Mouse (Mus musculus) kidney, embryonic 15.5 days (tissue): ENCODE data around the gene Polr3b. TPM values are rescaled to one million over a fixed set of nuclear protein-coding genes. Genes with fewer than 3 reads are reported as not detected.

Experiments used
- ATAC-seq: fragments of 200-750 bp; cut with Nextera tagmentation; replicated peaks from 2 replicates; pipeline ENCODE4 v1.8.0; 2017; ENCODE audit warnings: moderate TSS enrichment; ENCODE audit not compliant: low FRiP score
- H3K27ac ChIP-seq: fragments of 300-500 bp; sonication (generic); 2 replicates; pipeline ENCODE4 v1.5.1; 2015; ENCODE audit warnings: mild to moderate bottlenecking, inconsistent platforms
- H3K27me3 ChIP-seq: fragments of 300-500 bp; sonication (generic); 2 replicates; pipeline ENCODE4 v1.6.1; 2015; ENCODE audit warnings: inconsistent platforms
- H3K36me3 ChIP-seq: fragments of 300-500 bp; sonication (generic); 2 replicates; pipeline ENCODE4 v1.6.1; 2015; ENCODE audit warnings: inconsistent platforms
- H3K4me1 ChIP-seq: fragments of 300-500 bp; sonication (generic); 2 replicates; pipeline ENCODE4 v1.6.1; 2015; ENCODE audit warnings: inconsistent platforms
- H3K4me2 ChIP-seq: fragments of 300-500 bp; sonication (generic); 2 replicates; pipeline ENCODE4 v1.6.1; 2015; ENCODE audit warnings: moderate library complexity, mild to moderate bottlenecking, inconsistent platforms
- H3K4me3 ChIP-seq: fragments of 300-500 bp; sonication (generic); replicated peaks from 2 replicates; pipeline ENCODE4 v1.5.1; 2015; ENCODE audit warnings: mild to moderate bottlenecking, inconsistent platforms
- H3K9ac ChIP-seq: fragments of 300-500 bp; sonication (generic); 2 replicates; pipeline ENCODE4 v1.6.1; 2015; ENCODE audit warnings: mild to moderate bottlenecking, inconsistent platforms
- H3K9me3 ChIP-seq: fragments of 300-500 bp; sonication (generic); replicated peaks from 2 replicates; pipeline ENCODE4 v1.6.1; 2016; ENCODE audit warnings: inconsistent platforms
- WGBS: fragments of 180-500 bp; shearing (Covaris S2); methylation state at CpG from one replicate; pipeline ENCODE4 v1.1.7; 2015; ENCODE audit warnings: mixed read lengths; 5-methylcytosine and 5-hydroxymethylcytosine counted together
- polyA plus RNA-seq: library from polyadenylated mRNA; unstranded; fragments of >200 nt; fragmentation: Nextera tagmentation; extraction: Ambion mirVana; gene quantifications from 2 replicates; pipeline ENCODE4 v1.2.1, GENCODE M21; 2015

Polr3b gene
- polyA plus RNA-seq, 1 experiment from 2014 or later = 18.5 TPM

DNA sequence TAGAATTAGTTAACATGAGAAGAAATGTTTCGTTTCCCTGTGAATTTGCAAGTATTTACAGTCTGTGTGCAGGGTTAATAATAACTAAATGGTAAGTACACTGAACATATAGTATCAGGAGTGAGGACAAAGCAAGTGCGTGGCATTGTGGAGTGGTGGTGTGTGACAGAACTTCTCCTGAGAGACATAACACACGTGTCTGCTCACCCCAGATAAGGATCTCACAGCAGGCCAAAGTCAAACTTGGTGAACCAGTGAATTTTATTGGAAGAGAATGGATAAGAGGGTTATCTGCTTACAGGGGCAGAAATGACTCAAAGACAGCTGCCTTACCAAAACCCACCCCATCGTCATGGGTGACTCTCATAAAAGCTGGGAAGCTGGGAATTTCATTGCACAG is 26.8 kb downstream of the Polr3b start:
- H3K4me1 ChIP-seq = no peaks in the 10 kb centered on the region
- no peaks in the 10 kb centered on the region for H3K9me3 ChIP-seq
- H3K27ac ChIP-seq = no peak overlapping the region
- H3K4me3 ChIP-seq = no peak overlapping the region
- WGBS = 74% methylated on average over 4 of the region's 4 CpGs
- peaks cover 52% of the 10 kb centered on the region for H3K36me3 ChIP-seq
- no peaks in the 10 kb centered on the region for H3K27me3 ChIP-seq
- ATAC-seq = no peak
- H3K4me2 ChIP-seq = no peak overlapping the region
- H3K9ac ChIP-seq = no peak overlapping the region

GRCm38 (mm10) chr10:84654029-84654428 is 31.9 kb downstream of the Polr3b start:
- Histone ChIP-seq H3K9ac (no peak overlapping the region), H3K4me1 (peaks cover 7% of the 10 kb centered on the region), H3K36me3 (peaks cover 27% of the 10 kb centered on the region), H3K9me3 (no peaks in the 10 kb centered on the region), H3K27ac (no peak overlapping the region), H3K4me2 (no peak overlapping the region), H3K4me3 (no peak overlapping the region), H3K27me3 (no peaks in the 10 kb centered on the region)
- no peak for ATAC-seq
- WGBS = 72% methylated on average over 4 of the region's 4 CpGs

GRCm38 (mm10) chr10:84654731-84655130 is 32.6 kb downstream of the Polr3b start:
- Histone ChIP-seq H3K27me3 (no peaks in the 10 kb centered on the region), H3K36me3 (peaks cover 22% of the 10 kb centered on the region), H3K9ac (no peak overlapping the region), H3K4me3 (no peak overlapping the region), H3K4me2 (no peak overlapping the region), H3K4me1 (peaks cover 11% of the 10 kb centered on the region), H3K27ac (no peak overlapping the region), H3K9me3 (no peaks in the 10 kb centered on the region)
- WGBS = 91% methylated on average over 4 of the region's 4 CpGs
- no peak for ATAC-seq

GRCm38 (mm10) chr10:84656618-84657017 is 34.5 kb downstream of the Polr3b start:
- H3K36me3 ChIP-seq = peaks cover 30% of the 10 kb centered on the region
- H3K4me3 ChIP-seq = no peak overlapping the region
- H3K27ac ChIP-seq = no peak overlapping the region
- H3K4me1 ChIP-seq = peaks cover 11% of the 10 kb centered on the region
- ATAC-seq = no peak
- no peak overlapping the region for H3K4me2 ChIP-seq
- WGBS = 73% methylated on average over 4 of the region's 4 CpGs
- H3K9ac ChIP-seq = no peak overlapping the region
- H3K9me3 ChIP-seq = no peaks in the 10 kb centered on the region
- no peaks in the 10 kb centered on the region for H3K27me3 ChIP-seq

GRCm38 (mm10) chr10:84657437-84658087 is 35.5 kb downstream of the Polr3b start:
- WGBS = 62% methylated on average over 6 of the region's 6 CpGs
- H3K36me3 ChIP-seq = peaks cover 34% of the 10 kb centered on the region
- ATAC-seq = no peak
- H3K27ac ChIP-seq = peak overlapping the region; percentile 61; the same call in 1 of the 2 replicates
- no peaks in the 10 kb centered on the region for H3K9me3 ChIP-seq
- no peak overlapping the region for H3K4me3 ChIP-seq
- no peak overlapping the region for H3K4me2 ChIP-seq
- H3K27me3 ChIP-seq = no peaks in the 10 kb centered on the region
- peaks cover 11% of the 10 kb centered on the region for H3K4me1 ChIP-seq
- no peak overlapping the region for H3K9ac ChIP-seq

- H3K9me3 ChIP-seq = no peaks in the 10 kb centered on the region
- WGBS = 46% methylated on average over 18 of the region's 18 CpGs
- H3K4me3 ChIP-seq = no peak overlapping the region
- H3K27me3 ChIP-seq = no peaks in the 10 kb centered on the region
- peaks cover 11% of the 10 kb centered on the region for H3K4me1 ChIP-seq
- no peak overlapping the region for H3K4me2 ChIP-seq
- peak overlapping the region; percentile 61 for H3K27ac ChIP-seq
- no peak overlapping the region for H3K9ac ChIP-seq
- ATAC-seq = no peak
- H3K36me3 ChIP-seq = peaks cover 27% of the 10 kb centered on the region
Measured at GRCm38 (mm10) chr10:84658088-84658848, 36.2 kb downstream of the Polr3b start.

GRCm38 (mm10) chr10:84659281-84659680 is 37.2 kb downstream of the Polr3b start:
- Histone ChIP-seq H3K9ac (no peak overlapping the region), H3K4me1 (peaks cover 11% of the 10 kb centered on the region), H3K4me3 (no peak overlapping the region), H3K9me3 (no peaks in the 10 kb centered on the region), H3K27me3 (no peaks in the 10 kb centered on the region), H3K4me2 (no peak overlapping the region), H3K27ac (peak overlapping the region; percentile 22; the same call in 1 of the 2 replicates), H3K36me3 (peaks cover 23% of the 10 kb centered on the region)
- 87% methylated on average over 3 of the region's 3 CpGs for WGBS
- no peak for ATAC-seq

GRCm38 (mm10) chr10:84662138-84662537 is 40.0 kb downstream of the Polr3b start:
- Histone ChIP-seq H3K9ac (no peak overlapping the region), H3K36me3 (peaks cover 29% of the 10 kb centered on the region), H3K27me3 (no peaks in the 10 kb centered on the region), H3K4me1 (peaks cover 11% of the 10 kb centered on the region), H3K4me2 (no peak overlapping the region), H3K27ac (no peak overlapping the region), H3K4me3 (no peak overlapping the region), H3K9me3 (no peaks in the 10 kb centered on the region)
- no peak for ATAC-seq
- WGBS = 96% methylated on average over 6 of the region's 6 CpGs

- H3K27ac ChIP-seq = no peak overlapping the region
- no peaks in the 10 kb centered on the region for H3K27me3 ChIP-seq
- H3K36me3 ChIP-seq = peaks cover 39% of the 10 kb centered on the region
- 0 out of 2 replicates have a peak, but pooled peaks have one; percentile 49 for ATAC-seq
- WGBS = 34% methylated on average over 3 of the region's 3 CpGs
- H3K9me3 ChIP-seq = no peaks in the 10 kb centered on the region
- no peak overlapping the region for H3K4me2 ChIP-seq
- no peak overlapping the region for H3K4me3 ChIP-seq
- no peaks in the 10 kb centered on the region for H3K4me1 ChIP-seq
- H3K9ac ChIP-seq = no peak overlapping the region
Measured at GRCm38 (mm10) chr10:84665713-84666260, 43.7 kb downstream of the Polr3b start.

DNA sequence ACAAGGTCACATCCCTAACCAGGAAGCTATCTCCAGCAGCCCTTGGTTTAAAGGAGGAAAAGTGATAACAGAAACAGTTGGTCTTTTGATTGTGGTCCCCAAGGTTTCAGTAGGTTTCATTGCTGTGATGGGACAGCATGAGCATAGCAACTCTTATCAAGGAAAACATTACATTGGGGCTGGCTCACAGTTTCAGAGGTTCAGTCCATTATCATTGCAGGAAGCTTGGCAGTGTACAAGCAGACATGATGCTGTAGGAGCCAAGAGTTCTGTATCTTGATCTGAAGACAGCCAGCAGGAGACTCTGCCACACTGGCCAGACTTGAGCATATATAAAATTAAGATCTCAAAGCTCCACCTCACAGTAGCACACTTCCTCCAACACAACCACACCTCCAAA is 53.6 kb downstream of the Polr3b start:
- no peak for ATAC-seq
- Histone ChIP-seq H3K9me3 (no peaks in the 10 kb centered on the region), H3K27me3 (no peaks in the 10 kb centered on the region), H3K27ac (no peak overlapping the region), H3K4me3 (no peak overlapping the region), H3K9ac (no peak overlapping the region), H3K4me2 (no peak overlapping the region), H3K4me1 (no peaks in the 10 kb centered on the region), H3K36me3 (peaks cover 76% of the 10 kb centered on the region)

- WGBS = 88% methylated on average over 8 of the region's 8 CpGs
- no peak overlapping the region for H3K4me3 ChIP-seq
- no peaks in the 10 kb centered on the region for H3K27me3 ChIP-seq
- no peak overlapping the region for H3K4me2 ChIP-seq
- H3K4me1 ChIP-seq = no peaks in the 10 kb centered on the region
- ATAC-seq = no peak
- H3K36me3 ChIP-seq = peaks cover 72% of the 10 kb centered on the region
- H3K9me3 ChIP-seq = no peaks in the 10 kb centered on the region
- no peak overlapping the region for H3K27ac ChIP-seq
- H3K9ac ChIP-seq = no peak overlapping the region
Measured at GRCm38 (mm10) chr10:84676511-84676910, 54.4 kb downstream of the Polr3b start.

DNA sequence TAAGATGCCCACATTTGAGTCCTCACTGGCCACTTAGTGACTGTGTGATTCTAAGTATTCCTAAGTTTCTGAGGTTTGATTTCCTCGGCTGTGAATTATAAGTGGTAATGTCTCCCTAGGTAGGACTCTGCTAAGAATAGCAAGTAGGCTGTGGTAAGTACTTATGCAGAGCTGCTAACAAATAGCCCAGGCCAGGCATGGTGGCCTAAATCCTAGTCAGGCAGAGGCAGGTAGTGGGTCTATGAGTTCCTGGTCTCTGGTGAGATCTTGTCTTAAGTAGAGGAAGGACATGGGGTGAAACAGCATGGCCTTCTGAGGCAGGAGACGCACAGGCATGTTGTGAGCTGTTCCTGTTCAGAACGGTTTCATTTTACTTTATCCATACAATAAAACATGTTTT is 55.8 kb downstream of the Polr3b start:
- Histone ChIP-seq H3K4me3 (no peak overlapping the region), H3K4me2 (no peak overlapping the region), H3K9me3 (no peaks in the 10 kb centered on the region), H3K9ac (no peak overlapping the region), H3K4me1 (no peaks in the 10 kb centered on the region), H3K27ac (no peak overlapping the region), H3K36me3 (peaks cover 69% of the 10 kb centered on the region), H3K27me3 (no peaks in the 10 kb centered on the region)
- ATAC-seq = no peak
- WGBS = 87% methylated on average over 3 of the region's 3 CpGs
